Mouse (Mus musculus): Measurements from ENCODE around the gene Atl1.

Atl1 gene

DNA sequence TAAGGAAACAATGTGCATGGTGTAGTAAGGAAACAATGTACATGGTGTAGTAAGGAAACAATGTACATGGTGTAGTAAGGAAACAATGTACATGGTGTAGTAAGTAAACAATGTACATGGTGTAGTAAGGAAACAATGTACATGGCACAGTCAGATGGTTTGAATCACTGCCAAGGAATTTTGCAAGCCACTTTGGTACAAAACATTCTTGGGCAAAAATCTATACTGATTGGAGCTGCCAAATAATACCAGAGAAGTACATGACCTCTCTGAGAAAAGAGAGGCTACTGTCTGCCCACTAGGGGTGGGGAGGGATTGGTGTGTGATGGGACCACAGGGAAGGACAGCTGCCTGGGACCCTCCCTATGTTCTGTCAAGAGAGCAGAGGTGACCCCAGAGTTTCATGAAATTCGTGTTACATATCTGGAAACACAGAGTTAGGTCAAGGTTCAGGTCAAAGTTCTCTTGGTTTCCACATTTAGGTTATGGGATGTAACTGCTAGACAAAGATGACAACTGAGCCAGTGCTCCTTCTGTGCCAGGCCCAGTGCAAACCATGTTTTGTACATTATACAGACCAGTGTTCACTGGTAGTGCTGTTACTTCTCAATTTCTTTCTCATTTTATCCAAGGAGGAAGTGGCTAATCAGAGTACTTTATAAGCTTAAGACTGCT, 49.4 kb downstream of the Atl1 start:
- no peak for DNase-seq (ENCODE audit: low read depth, low spot score)

- no peak for DNase-seq (ENCODE audit: low read depth, low spot score)
Observed at GRCm38 (mm10) chr12:69945861-69946260, 53.4 kb downstream of the Atl1 start.

- DNase-seq (ENCODE audit: low read depth, low spot score), result no peak
Observed at GRCm38 (mm10) chr12:69947502-69947901, 55.1 kb downstream of the Atl1 start.

GRCm38 (mm10) chr12:69957378-69957777, 65.0 kb downstream of the Atl1 start:
- DNase-seq (ENCODE audit: low read depth, low spot score), result no peak

DNA sequence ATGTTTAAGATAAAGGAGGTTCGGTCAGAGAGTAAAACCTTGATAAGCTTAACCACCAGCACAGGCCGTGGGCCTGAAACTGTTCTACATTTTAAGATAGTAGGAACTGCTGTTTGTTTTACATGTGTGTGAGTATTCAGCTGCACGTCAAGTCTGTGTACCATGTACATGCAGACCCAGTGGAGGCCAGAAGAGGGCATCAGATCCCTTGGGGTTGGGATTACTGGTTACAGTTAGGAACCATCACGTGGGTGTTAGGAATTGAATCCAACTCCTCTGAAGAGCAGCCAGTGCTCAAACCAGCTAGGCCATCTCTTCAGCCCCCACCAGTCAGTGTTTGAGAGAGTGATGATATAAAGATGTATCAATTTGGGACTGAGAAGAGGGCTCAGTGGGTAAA, 70.1 kb downstream of the Atl1 start:
- peak; percentile 54 for DNase-seq (ENCODE audit: low read depth, low spot score)

GRCm38 (mm10) chr12:69963141-69963540, 70.7 kb downstream of the Atl1 start:
- DNase-seq (ENCODE audit: low read depth, low spot score), result no peak

DNA sequence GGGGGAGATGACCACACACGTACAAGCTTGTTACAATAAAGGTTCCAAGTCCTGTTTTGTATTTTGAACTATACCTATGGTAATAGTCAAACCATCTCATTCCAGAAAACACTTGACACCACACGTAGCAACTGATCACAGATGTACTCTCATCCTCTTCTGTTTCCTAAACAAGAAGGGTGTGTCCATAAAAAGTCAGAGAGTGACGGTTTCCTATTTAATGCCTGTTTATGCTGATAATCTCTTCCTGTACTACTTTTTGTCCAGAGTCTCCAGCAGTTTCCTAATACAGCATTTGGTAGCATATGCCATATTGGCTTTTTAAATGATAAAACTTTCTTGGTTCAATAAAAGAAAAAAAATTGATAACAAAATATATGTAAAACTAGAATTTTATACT, 73.2 kb downstream of the Atl1 start:
- peak; percentile 17 for DNase-seq (ENCODE audit: low read depth, low spot score)

- DNase-seq (ENCODE audit: low read depth, low spot score), result no peak
Observed at GRCm38 (mm10) chr12:69966071-69966470, 73.7 kb downstream of the Atl1 start.

GRCm38 (mm10) chr12:69967112-69967511, 74.7 kb downstream of the Atl1 start:
- no peak for DNase-seq (ENCODE audit: low read depth, low spot score)

GRCm38 (mm10) chr12:69968154-69968553, 75.7 kb downstream of the Atl1 start:
- no peak for DNase-seq (ENCODE audit: low read depth, low spot score)

GRCm38 (mm10) chr12:69973666-69974065, 81.3 kb downstream of the Atl1 start:
- DNase-seq (ENCODE audit: low read depth, low spot score), result no peak

GRCm38 (mm10) chr12:69976688-69977087, 84.3 kb downstream of the Atl1 start:
- no peak for DNase-seq (ENCODE audit: low read depth, low spot score)

- no peak for DNase-seq (ENCODE audit: low read depth, low spot score)
Observed at GRCm38 (mm10) chr12:69977376-69977998, 85.1 kb downstream of the Atl1 start.

DNA sequence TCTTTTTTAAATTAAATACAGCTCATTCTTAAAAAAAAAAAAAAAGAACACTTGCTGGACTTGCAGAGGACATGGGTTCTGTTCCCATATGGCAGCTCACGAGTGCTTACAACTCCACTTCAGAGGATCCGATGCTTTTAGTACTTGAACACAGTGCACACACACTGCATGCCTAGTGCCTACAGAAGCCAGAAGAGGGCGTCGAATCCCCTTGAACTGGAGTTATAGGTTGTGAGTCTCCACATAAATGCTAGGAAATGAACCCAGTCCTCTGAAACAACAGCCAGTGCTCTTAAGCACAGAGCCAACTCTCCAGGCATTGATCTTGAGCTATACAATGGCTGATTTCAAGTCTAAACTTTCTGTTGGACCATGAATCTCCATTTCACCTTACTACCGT, 90.5 kb downstream of the Atl1 start:
- peak; percentile 45 for DNase-seq (ENCODE audit: low read depth, low spot score)

DNA sequence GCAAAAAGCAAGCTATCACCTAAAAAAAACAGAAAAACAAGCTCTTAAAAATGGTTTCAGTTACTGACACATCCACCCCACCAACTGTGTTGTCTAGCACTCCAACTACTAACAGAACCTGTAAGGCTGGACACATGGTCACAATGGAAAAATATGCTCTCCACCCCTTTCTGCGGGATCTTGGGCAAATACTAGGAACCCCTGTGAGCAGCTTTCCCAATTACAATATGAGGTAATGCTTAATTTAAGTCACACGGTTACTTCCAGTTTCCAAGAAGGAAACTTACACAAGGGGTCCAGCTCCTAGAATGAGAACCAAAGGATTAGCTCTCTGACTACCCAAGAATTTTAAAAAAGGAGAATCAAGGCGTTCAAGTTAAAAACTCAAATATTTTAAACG, 93.1 kb downstream of the Atl1 start:
- no peak for DNase-seq (ENCODE audit: low read depth, low spot score)

DNA sequence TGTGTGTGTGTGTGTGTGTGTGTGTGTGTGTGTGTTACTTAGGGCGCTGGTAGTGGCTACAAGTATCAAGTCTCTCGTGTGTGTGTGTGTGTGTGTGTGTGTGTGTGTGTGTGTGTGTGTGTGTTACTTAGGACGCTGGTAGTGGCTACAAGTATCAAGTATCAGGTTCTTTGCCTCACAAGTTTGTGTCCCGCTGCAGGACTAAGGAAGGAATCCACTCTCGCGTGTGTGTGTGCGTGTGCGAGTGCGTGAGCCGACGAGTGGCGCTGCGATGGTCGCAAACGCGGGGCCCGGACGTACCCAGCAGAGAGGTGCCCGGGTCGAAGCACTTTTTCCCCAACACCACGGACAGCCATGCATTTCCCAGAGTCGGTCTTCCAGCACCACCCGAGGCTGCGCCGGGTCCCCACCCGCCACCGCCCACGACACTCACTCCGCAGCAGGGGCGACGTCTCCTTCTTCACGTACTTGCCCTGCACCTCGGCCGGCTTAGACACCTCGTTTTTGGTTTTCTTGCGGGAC, 93.9 kb downstream of the Atl1 start:
- peak; percentile 50 for DNase-seq (ENCODE audit: low read depth, low spot score)

- peak; percentile 69 for DNase-seq (ENCODE audit: low read depth, low spot score)
Observed at GRCm38 (mm10) chr12:69986786-69987497, 94.5 kb downstream of the Atl1 start, which contains the start of gene Sav1. TSS of gene Sav1 (minus strand) at chr12:69987002.

- no peak for DNase-seq (ENCODE audit: low read depth, low spot score)
Observed at GRCm38 (mm10) chr12:69995382-69995781, 103.0 kb downstream of the Atl1 start.

GRCm38 (mm10) chr12:69998186-69998983, 106.0 kb downstream of the Atl1 start:
- DNase-seq (ENCODE audit: low read depth, low spot score), result no peak

DNA sequence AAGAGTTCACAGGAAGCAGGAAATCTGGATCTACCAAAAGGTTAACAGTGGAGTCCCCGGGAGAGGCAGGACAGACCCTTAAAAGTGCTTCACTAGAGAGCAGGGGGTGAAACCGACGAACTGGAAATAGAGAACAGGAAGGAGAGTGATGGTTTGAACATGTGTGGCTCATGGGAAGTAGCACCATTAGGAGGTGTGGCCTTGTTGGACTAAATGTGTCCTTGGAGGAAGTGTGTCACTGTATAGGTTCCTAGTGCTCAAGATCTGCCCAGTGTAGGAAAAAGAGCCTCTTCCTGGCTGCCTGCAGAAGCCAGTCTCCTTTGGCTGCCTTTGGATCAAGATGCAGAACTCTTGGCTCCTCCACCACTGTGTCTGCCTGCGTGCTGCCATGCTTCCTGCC, 112.7 kb downstream of the Atl1 start:
- no peak for DNase-seq (ENCODE audit: low read depth, low spot score)

DNA sequence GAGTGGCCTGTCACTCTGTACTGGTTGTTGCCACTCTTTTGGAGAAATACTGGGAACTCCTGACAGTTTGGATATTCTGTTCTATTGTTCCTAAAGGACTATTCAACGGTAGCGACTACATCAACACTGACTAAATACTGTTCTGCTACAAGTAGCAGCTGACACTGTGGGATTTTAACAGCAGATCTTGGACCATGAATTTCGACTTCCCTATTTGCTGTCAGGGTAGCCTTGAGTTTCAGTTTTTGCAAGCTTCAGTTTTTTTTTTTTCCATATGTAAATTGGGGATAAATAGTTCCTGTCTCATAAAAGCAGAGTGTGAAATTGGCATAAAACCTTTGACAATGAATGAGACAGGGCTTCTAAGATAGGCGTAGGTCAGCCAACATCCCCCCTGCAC, 117.9 kb downstream of the Atl1 start:
- no peak for DNase-seq (ENCODE audit: low read depth, low spot score)

GRCm38 (mm10) chr12:70011681-70012080, 119.3 kb downstream of the Atl1 start:
- no peak for DNase-seq (ENCODE audit: low read depth, low spot score)

All from ES-CJ7 (cell line).